Mouse (Mus musculus) liver, postnatal 0 days (tissue): ENCODE results near the gene Gpr161. TPM values are rescaled to one million over a fixed set of nuclear protein-coding genes. Genes with fewer than 3 reads are reported as not detected.

Source experiments
- ATAC-seq: fragments of 200-750 bp; cut with Nextera tagmentation; 2 replicates; pipeline ENCODE4 v1.8.0; 2017; ENCODE audit warnings: mild to moderate bottlenecking, moderate library complexity
- DNase-seq: peaks from one replicate; pipeline ENCODE4 v3.0.0-alpha.2; 2016
- H3K27ac ChIP-seq: fragments of 300-500 bp; sonication (generic); 2 replicates; pipeline ENCODE4 v1.5.1; 2014; ENCODE audit warnings: antibody characterized with exemption, moderate library complexity, mild to moderate bottlenecking, low read depth
- H3K27me3 ChIP-seq: fragments of 300-500 bp; sonication (generic); 2 replicates; pipeline ENCODE4 v1.6.1; 2014; ENCODE audit warnings: low read length, control low read depth, mixed read lengths; ENCODE audit not compliant: insufficient read depth
- H3K36me3 ChIP-seq: fragments of 300-500 bp; sonication (generic); replicated peaks from 2 replicates; pipeline ENCODE4 v1.6.1; 2014; ENCODE audit warnings: mild to moderate bottlenecking, control low read depth, low read length, moderate library complexity, mixed read lengths; ENCODE audit not compliant: insufficient read depth
- H3K4me1 ChIP-seq: fragments of 300-500 bp; sonication (generic); 2 replicates; pipeline ENCODE4 v1.6.1; 2014; ENCODE audit warnings: antibody characterized with exemption, mild to moderate bottlenecking, control low read depth; ENCODE audit not compliant: insufficient read depth
- H3K4me2 ChIP-seq: fragments of 300-500 bp; sonication (generic); 2 replicates; pipeline ENCODE4 v1.6.1; 2014; ENCODE audit warnings: low read depth, mild to moderate bottlenecking, low read length, moderate library complexity, mixed read lengths
- H3K4me3 ChIP-seq: fragments of 300-500 bp; sonication (generic); 2 replicates; pipeline ENCODE4 v1.5.1; 2014; ENCODE audit warnings: low read depth, low read length
- H3K9ac ChIP-seq: fragments of 300-500 bp; sonication (generic); replicated peaks from 2 replicates; pipeline ENCODE4 v1.6.1; 2014; ENCODE audit warnings: mild to moderate bottlenecking, moderate library complexity
- H3K9me3 ChIP-seq: fragments of 300-500 bp; sonication (generic); 2 replicates; pipeline ENCODE4 v1.6.1; 2016; ENCODE audit warnings: mild to moderate bottlenecking, control low read depth, low read length, mixed read lengths
- CTCF ChIP-seq: sonication (generic); IDR thresholded peaks from 2 replicates; pipeline ENCODE4 v1.5.1; 2016; ENCODE audit warnings: antibody characterized with exemption, low read depth
- EP300 ChIP-seq: IDR thresholded peaks from 2 replicates; pipeline ENCODE4 v1.6.1; 2016; ENCODE audit warnings: antibody characterized with exemption, low read depth, mild to moderate bottlenecking
- WGBS: fragments of 180-500 bp; shearing (Covaris S2); extraction: QIAGEN DNeasy Blood & Tissue Kit; methylation state at CpG from one replicate; pipeline ENCODE4 v1.1.7; 2014; ENCODE audit not compliant: insufficient replicate concordance; 5-methylcytosine and 5-hydroxymethylcytosine counted together
- polyA plus RNA-seq: library from polyadenylated mRNA; unstranded; fragments of >200 nt; fragmentation: Nextera tagmentation; extraction: Ambion mirVana; gene quantifications from 2 replicates; pipeline ENCODE4 v1.2.1, GENCODE M21; 2015

Gpr161 gene
- polyA plus RNA-seq, 1 experiment from 2014 or later = 0.07 TPM

DNA sequence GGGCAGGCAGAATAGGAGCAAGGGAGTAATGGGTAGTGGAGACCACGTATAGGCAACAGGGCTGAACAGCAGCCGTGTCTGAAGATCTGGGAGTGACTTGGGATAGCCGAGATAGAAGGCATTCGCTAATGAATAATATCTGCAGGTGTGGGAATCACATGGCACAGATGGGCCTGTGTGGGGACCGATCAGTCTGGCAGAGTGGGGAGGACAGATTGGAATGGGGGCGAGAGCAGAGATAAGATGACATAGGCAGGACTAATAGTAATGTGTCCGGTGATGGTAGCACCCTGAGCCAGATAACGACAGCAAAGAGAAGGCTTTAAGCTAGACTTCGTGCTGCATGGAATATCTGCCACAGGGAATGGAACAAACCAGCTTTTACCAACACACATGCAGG lies 7.4 kb upstream of the Gpr161 start:
- Histone ChIP-seq H3K4me2 (no peak overlapping the region), H3K4me3 (no peak overlapping the region), H3K36me3 (no peaks in the 10 kb centered on the region), H3K27me3 (no peaks in the 10 kb centered on the region), H3K9me3 (no peaks in the 10 kb centered on the region), H3K9ac (no peak overlapping the region), H3K27ac (no peak overlapping the region), H3K4me1 (no peaks in the 10 kb centered on the region)
- ATAC-seq (no peak), DNase-seq (no peak)
- TF ChIP-seq EP300 (no peak), CTCF (no peak)
- WGBS = 73% methylated on average over 9 of the region's 9 CpGs

DNA sequence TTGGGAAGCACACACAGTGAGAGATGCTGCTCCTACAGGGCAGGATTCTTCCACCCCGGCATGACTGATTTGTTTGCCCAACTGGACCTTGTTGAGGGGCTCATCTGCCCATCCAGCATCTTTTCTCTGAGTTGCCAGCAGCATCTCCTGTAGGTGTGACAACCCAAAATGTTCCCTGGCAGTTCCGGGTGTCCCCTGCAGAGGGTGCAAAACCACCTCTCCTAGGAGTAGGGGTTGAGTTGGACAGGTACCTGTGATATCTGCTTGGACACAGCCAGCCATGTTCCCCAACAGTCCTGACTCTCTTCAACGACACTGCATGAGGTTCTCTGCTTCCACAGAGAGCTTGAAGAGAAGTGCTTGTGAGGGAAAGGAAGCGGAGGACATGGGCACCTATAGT lies 5.8 kb upstream of the Gpr161 start:
- H3K36me3 ChIP-seq = no peaks in the 10 kb centered on the region
- no peaks in the 10 kb centered on the region for H3K9me3 ChIP-seq
- TF ChIP-seq CTCF (peak; percentile 72), EP300 (no peak)
- no peaks in the 10 kb centered on the region for H3K27me3 ChIP-seq
- H3K27ac ChIP-seq = no peak overlapping the region
- no peak overlapping the region for H3K4me2 ChIP-seq
- H3K4me1 ChIP-seq = no peaks in the 10 kb centered on the region
- DNase-seq = peak; percentile 67
- no peak overlapping the region for H3K4me3 ChIP-seq
- no peak overlapping the region for H3K9ac ChIP-seq
- no peak for ATAC-seq
- WGBS = 81% methylated on average over 4 of the region's 4 CpGs

DNA sequence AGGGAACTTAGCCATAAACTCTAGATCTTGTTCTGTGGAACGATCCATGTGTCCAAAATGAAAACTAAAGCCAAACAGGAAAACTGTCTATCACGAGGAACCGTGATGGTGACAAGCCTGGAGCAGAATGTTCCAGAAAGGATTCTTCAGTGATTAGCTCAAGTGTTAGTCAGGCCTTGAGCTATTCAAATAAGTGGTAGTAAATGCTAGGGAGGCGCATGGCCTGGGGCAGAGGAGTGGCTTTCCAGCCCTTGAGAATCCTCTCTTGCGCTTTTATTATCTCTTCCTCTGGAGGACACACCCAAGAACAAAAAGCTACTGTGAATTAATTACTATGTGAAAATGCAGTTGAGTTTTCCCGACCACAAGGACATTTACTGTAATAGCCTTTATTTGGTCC lies 4.0 kb upstream of the Gpr161 start:
- Histone ChIP-seq H3K4me1 (no peaks in the 10 kb centered on the region), H3K9me3 (no peaks in the 10 kb centered on the region), H3K27me3 (no peaks in the 10 kb centered on the region), H3K4me3 (no peak overlapping the region), H3K4me2 (no peak overlapping the region), H3K27ac (no peak overlapping the region), H3K9ac (no peak overlapping the region), H3K36me3 (no peaks in the 10 kb centered on the region)
- WGBS = 71% methylated on average over 6 of the region's 6 CpGs
- ATAC-seq (no peak), DNase-seq (no peak)
- TF ChIP-seq CTCF (no peak), EP300 (no peak)

DNA sequence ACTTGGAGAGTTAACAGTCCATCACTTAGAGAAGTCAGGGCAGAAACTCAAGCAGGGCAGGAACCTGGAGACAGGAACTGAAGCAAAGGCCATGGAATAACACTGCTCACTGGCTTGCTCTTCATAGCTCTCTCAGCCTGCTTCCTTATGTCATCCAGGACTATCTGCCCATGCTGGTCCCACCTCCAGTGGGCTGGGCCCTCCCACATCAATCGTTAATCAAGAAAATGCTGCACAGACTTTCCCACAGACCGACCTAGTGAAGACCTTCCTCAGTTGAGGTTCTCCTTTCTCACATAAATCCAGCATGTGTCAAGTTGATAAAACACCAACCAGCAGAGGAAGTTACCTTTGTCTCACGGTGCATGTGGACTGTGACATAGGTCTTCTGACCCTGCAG lies 5.5 kb downstream of the Gpr161 start:
- H3K9ac ChIP-seq = no peak overlapping the region
- no peak overlapping the region for H3K27ac ChIP-seq
- H3K9me3 ChIP-seq = no peaks in the 10 kb centered on the region
- no peaks in the 10 kb centered on the region for H3K4me1 ChIP-seq
- H3K36me3 ChIP-seq = no peaks in the 10 kb centered on the region
- TF ChIP-seq CTCF (no peak), EP300 (no peak)
- DNase-seq (no peak), ATAC-seq (no peak)
- H3K4me2 ChIP-seq = no peak overlapping the region
- H3K4me3 ChIP-seq = no peak overlapping the region
- 29% methylated on average over 3 of the region's 3 CpGs for WGBS
- no peaks in the 10 kb centered on the region for H3K27me3 ChIP-seq

DNA sequence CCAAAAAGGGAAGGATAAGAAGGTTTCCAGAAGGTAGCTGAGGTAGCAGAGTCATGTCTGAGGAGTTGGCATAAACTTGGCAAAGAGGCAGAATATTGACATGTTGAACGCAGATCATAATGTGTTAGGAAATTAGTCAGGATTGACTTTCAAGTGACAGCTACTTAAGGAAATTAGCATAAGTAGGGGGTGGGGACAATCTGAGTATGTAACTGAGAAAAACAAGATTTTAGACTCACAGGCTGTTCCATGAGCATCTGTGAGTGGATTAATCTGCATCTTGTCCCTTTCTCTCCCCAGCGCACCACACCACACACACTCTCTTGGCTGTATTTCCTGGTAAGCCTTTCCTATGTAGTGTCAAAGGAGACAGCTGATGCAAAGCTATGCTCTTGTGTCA lies 6.0 kb downstream of the Gpr161 start:
- H3K4me1 ChIP-seq = no peaks in the 10 kb centered on the region
- no peak overlapping the region for H3K4me2 ChIP-seq
- H3K27ac ChIP-seq = no peak overlapping the region
- H3K9ac ChIP-seq = no peak overlapping the region
- TF ChIP-seq CTCF = no peak
- no peak for TF ChIP-seq EP300
- 79% methylated on average over 2 of the region's 2 CpGs for WGBS
- no peaks in the 10 kb centered on the region for H3K27me3 ChIP-seq
- ATAC-seq (no peak), DNase-seq (no peak)
- H3K4me3 ChIP-seq = no peak overlapping the region
- no peaks in the 10 kb centered on the region for H3K9me3 ChIP-seq
- no peaks in the 10 kb centered on the region for H3K36me3 ChIP-seq

DNA sequence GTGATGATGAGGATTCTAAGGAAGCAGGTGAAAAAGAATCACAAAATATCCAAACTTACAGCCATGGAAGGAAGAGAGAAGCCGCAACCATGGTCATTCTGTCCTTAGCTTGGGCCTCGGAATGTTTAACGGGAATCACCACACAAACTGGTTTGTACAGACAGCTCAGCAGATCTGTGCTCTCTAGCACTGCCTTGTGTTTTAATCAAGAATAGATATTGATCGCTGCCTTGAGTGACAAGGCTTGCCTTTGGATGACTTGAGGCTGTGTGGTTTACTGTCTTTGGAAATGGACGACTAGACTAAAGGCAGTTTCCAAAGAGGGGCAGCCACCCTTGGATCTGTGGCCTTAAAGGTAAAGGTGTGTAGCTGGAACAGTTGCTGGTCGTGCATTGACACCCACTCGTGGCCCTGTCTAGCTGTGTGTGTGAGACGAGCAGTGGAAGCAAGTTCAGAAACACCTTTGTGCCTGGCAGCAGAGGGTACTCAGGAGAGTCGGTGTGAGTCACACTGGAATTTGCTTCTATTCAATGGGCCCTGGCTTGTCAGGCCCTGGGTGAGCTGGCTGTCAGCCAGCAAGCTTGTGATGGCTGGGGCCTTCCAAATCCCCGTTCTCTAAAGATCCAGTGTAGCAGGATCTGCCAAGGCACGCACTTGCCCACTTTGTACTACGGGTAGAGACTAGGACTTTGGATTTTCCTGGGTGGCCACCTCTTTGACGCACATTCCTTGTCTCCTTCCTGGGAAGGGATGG lies 7.0 kb downstream of the Gpr161 start:
- DNase-seq = no peak

DNA sequence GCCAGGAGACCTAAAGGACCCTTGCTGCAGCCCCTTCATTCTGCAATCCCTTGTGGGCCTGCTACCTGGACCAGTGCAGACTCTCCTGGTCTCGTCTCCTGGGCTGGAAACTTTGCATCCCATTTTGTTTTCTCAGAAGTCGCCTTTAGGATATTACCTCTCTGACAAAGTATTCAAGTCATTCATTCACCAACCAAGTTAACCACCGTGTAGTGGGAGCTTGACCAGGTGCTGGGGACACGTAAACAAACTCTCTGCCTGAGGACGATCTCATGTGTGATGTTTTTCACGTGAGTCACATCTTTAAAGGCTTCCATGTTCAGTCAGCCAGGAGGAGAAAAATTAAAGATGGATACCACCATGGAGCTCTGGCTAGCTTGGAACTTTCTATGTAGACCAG lies 7.6 kb downstream of the Gpr161 start:
- H3K9me3 ChIP-seq = no peaks in the 10 kb centered on the region
- H3K27ac ChIP-seq = no peak overlapping the region
- no peaks in the 10 kb centered on the region; the same call in 1 of the 2 replicates for H3K4me1 ChIP-seq
- H3K9ac ChIP-seq = no peak overlapping the region
- no peaks in the 10 kb centered on the region for H3K36me3 ChIP-seq
- no peak overlapping the region for H3K4me2 ChIP-seq
- no peak overlapping the region for H3K4me3 ChIP-seq
- DNase-seq = no peak
- WGBS = 74% methylated on average over 6 of the region's 6 CpGs
- H3K27me3 ChIP-seq = no peaks in the 10 kb centered on the region
- ATAC-seq = no peak
- TF ChIP-seq CTCF (no peak), EP300 (no peak)

More for the DNA sequence above, 7.0 kb downstream of the Gpr161 start:
- Histone ChIP-seq H3K4me3 (no peak overlapping the region), H3K4me2 (no peak overlapping the region), H3K27me3 (no peaks in the 10 kb centered on the region), H3K27ac (no peak overlapping the region), H3K9ac (no peak overlapping the region), H3K4me1 (no peaks in the 10 kb centered on the region; the same call in 1 of the 2 replicates), H3K9me3 (no peaks in the 10 kb centered on the region), H3K36me3 (no peaks in the 10 kb centered on the region)
- WGBS = 68% methylated on average over 13 of the region's 13 CpGs
- no peak for ATAC-seq
- TF ChIP-seq EP300 (no peak), CTCF (no peak)
